Mouse (Mus musculus) midbrain, postnatal 0 days (tissue): Measurements from ENCODE around the gene Clic4. TPM values are rescaled to one million over a fixed set of nuclear protein-coding genes. Genes with fewer than 3 reads are reported as not detected.

Experiments used
- ATAC-seq: fragments of 200-750 bp; cut with Nextera tagmentation; 2 replicates; pipeline ENCODE4 v1.8.0; 2017; ENCODE audit warnings: moderate number of reproducible peaks, mild to moderate bottlenecking, moderate TSS enrichment, moderate library complexity; ENCODE audit not compliant: low FRiP score
- DNase-seq: peaks from one replicate; pipeline ENCODE4 v3.0.0-alpha.2; 2015; ENCODE audit warnings: low spot score
- H3K27ac ChIP-seq: fragments of 300-500 bp; sonication (generic); 2 replicates; pipeline ENCODE4 v1.5.1; 2014; ENCODE audit warnings: low read depth, mild to moderate bottlenecking, low read length, mixed read lengths
- H3K27me3 ChIP-seq: fragments of 300-500 bp; sonication (generic); 2 replicates; pipeline ENCODE4 v1.6.1; 2014; ENCODE audit warnings: low read length, control low read depth, mixed read lengths; ENCODE audit not compliant: insufficient read depth
- H3K36me3 ChIP-seq: fragments of 300-500 bp; sonication (generic); 2 replicates; pipeline ENCODE4 v1.6.1; 2014; ENCODE audit warnings: low read length, control low read depth, mixed read lengths; ENCODE audit not compliant: insufficient read depth
- H3K4me1 ChIP-seq: fragments of 300-500 bp; sonication (generic); 2 replicates; pipeline ENCODE4 v1.6.1; 2014; ENCODE audit warnings: mild to moderate bottlenecking, control low read depth, antibody characterized with exemption, low read length, mixed read lengths; ENCODE audit not compliant: insufficient read depth
- H3K4me2 ChIP-seq: fragments of 300-500 bp; sonication (generic); 2 replicates; pipeline ENCODE4 v1.6.1; 2014; ENCODE audit warnings: low read depth, mild to moderate bottlenecking, low read length, mixed read lengths; ENCODE audit not compliant: poor library complexity, severe bottlenecking
- H3K4me3 ChIP-seq: fragments of 300-500 bp; sonication (generic); 2 replicates; pipeline ENCODE4 v1.5.1; 2014; ENCODE audit warnings: low read depth, mild to moderate bottlenecking, low read length, moderate library complexity
- H3K9ac ChIP-seq: fragments of 300-500 bp; sonication (generic); replicated peaks from 2 replicates; pipeline ENCODE4 v1.6.1; 2014; ENCODE audit warnings: mild to moderate bottlenecking, low read length, moderate library complexity, mixed read lengths; ENCODE audit not compliant: poor library complexity, severe bottlenecking
- H3K9me3 ChIP-seq: fragments of 300-500 bp; sonication (generic); 2 replicates; pipeline ENCODE4 v1.6.1; 2016; ENCODE audit warnings: low read length, control low read depth
- CTCF ChIP-seq: IDR thresholded peaks from 2 replicates; pipeline ENCODE4 v1.5.1; 2016; ENCODE audit warnings: antibody characterized with exemption, mild to moderate bottlenecking
- WGBS: fragments of 180-500 bp; shearing (Covaris S2); extraction: QIAGEN DNeasy Blood & Tissue Kit; methylation state at CpG from one replicate; pipeline ENCODE4 v1.1.7; 2014; 5-methylcytosine and 5-hydroxymethylcytosine counted together
- polyA plus RNA-seq: library from polyadenylated mRNA; unstranded; fragments of >200 nt; fragmentation: Nextera tagmentation; extraction: Ambion mirVana; gene quantifications from 2 replicates; pipeline ENCODE4 v1.2.1, GENCODE M21; 2015
- total RNA-seq: library from RNA; depleted of rRNA; stranded (reverse); fragments of >200 nt; gene quantifications from 2 replicates; pipeline ENCODE4 v1.2.3, GENCODE M21; 2014; rRNA removed

The Clic4 gene
- total RNA-seq (47.4 and 55.5 TPM in 2 replicates), polyA plus RNA-seq (38.0 and 38.6 TPM in 2 replicates)

DNA sequence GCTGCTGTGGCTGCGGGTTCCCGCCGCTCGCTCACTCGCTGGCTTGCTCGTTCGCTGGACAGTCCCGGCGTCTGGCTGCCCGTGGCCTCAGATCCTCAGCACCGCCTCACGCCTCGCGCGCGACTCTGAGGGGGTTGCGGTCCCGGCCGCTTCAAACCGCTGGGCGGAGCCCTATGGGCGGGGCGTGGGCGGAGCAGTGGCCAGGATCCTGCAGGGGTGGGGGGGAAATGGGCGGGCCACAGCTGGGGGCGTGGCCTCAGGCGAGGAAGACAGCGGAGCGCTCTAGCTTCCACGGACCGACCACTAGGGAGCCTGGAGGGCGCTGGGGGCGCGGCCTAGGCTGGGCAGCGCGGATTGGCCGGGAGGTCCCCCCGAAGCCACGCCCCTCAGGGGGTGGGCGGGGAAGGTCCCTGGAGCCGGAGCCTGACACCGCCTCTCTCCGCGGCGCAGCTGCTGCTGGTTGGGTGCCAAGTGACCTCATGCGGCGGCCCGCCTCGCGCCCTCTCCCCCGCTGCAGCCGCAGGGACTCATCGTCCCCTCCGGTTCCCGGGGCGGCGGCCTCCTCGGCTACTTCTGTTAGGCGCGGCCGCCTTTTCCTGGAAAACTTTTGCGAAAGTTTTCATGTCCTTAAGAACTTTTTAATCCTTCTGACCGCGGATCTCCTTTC lies at the start of gene Clic4:
TSS of gene Clic4 (minus strand) at position 175 of the 667 bp plus-strand sequence.
- ATAC-seq (peak; percentile 98), DNase-seq (peak; percentile 97)
- peak within 1 kb of the TSS; percentile 60 for H3K27ac ChIP-seq
- H3K36me3 ChIP-seq, result no peaks in the 10 kb centered on the region; the same call in 1 of the 2 replicates
- WGBS, result under 1% methylated on average over 47 of the region's 64 CpGs
- peak; percentile 56 for TF ChIP-seq CTCF
- no peaks in the 10 kb centered on the region; the same call in 1 of the 2 replicates for H3K4me1 ChIP-seq
- peak within 1 kb of the TSS; percentile 90 for H3K4me3 ChIP-seq
- H3K9ac ChIP-seq, result peak within 1 kb of the TSS; percentile 70
- no peaks in the 10 kb centered on the region for H3K9me3 ChIP-seq
- H3K4me2 ChIP-seq, result peak within 1 kb of the TSS; percentile 82
- no peaks in the 10 kb centered on the region for H3K27me3 ChIP-seq

DNA sequence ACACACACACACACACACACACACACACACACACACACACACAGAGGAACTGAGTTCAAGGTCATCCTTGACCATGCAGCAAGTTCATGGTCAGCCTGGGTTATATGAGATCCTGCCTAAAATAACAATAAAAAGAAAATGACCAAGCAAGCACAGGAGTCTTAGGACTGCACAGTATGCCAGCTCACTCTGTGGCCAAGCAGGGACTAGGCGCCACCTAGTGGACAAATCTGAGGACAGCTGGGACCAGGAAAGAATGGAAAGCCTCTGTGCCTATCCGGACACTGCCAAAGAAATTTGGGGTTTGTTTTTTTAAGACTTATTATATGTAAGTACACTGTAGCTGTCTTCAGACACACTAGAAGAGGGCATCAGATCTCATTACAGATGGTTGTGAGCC lies 45.4 kb upstream of the Clic4 start:
- H3K9me3 ChIP-seq, result no peaks in the 10 kb centered on the region
- no peak overlapping the region for H3K9ac ChIP-seq
- no peak overlapping the region for H3K4me3 ChIP-seq
- no peak overlapping the region for H3K27ac ChIP-seq
- no peaks in the 10 kb centered on the region for H3K27me3 ChIP-seq
- peak; percentile 73; the same call in 1 of the 2 replicates for ATAC-seq
- TF ChIP-seq CTCF, result peak; percentile 97
- peak; percentile 86 for DNase-seq
- H3K36me3 ChIP-seq, result peaks cover 35% of the 10 kb centered on the region
- H3K4me2 ChIP-seq, result no peak overlapping the region
- WGBS, result 17% methylated on average over 2 of the region's 2 CpGs
- no peaks in the 10 kb centered on the region for H3K4me1 ChIP-seq

DNA sequence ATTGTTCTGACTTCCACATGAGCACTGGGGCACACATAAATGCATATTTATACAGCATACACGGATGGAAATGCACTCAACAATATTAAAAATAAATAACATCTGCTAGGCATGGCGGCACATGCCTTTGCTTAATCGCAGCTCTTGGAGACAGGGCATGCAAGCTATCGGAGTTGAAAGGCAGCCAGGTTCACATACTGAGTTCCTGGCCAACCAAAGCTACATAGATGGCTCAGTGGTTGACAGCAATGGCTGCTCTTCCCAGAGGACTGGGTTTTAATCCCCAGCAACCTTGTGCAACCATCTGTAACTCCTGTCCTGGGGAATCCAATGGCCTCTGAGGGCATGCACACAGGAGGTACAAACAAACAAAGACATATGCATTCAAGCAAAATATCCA lies 44.9 kb upstream of the Clic4 start:
- DNase-seq (no peak), ATAC-seq (no peak)
- H3K27ac ChIP-seq, result no peak overlapping the region
- no peaks in the 10 kb centered on the region for H3K9me3 ChIP-seq
- H3K4me2 ChIP-seq, result no peak overlapping the region
- H3K27me3 ChIP-seq, result no peaks in the 10 kb centered on the region
- peaks cover 30% of the 10 kb centered on the region for H3K36me3 ChIP-seq
- TF ChIP-seq CTCF, result no peak
- H3K4me1 ChIP-seq, result no peaks in the 10 kb centered on the region
- 81% methylated on average over 4 of the region's 4 CpGs for WGBS
- H3K9ac ChIP-seq, result no peak overlapping the region
- no peak overlapping the region for H3K4me3 ChIP-seq

DNA sequence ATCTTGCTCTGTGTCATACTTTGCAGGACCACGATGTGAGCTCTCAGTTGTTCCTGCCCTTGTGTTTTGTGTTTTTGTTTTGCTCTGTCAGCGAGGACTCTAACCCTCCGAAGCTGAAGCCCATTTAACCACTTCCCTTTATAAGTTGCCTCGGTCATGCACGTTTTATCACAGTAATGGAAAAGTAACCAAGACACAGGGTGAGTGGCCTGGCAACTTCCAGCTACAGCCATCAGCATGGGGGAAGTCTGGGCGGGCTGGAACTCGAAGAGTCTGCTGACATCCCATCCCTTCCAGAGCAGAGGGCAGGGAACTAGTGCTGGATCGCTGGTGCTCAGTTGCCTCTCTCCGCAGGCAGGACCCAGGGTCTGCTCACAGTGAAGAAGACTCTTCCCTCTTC lies 42.7 kb upstream of the Clic4 start:
- Histone ChIP-seq H3K4me3 (no peak overlapping the region), H3K27ac (no peak overlapping the region), H3K4me1 (no peaks in the 10 kb centered on the region), H3K9ac (no peak overlapping the region), H3K9me3 (no peaks in the 10 kb centered on the region), H3K36me3 (peaks cover 14% of the 10 kb centered on the region; the same call in 1 of the 2 replicates), H3K4me2 (no peak overlapping the region), H3K27me3 (no peaks in the 10 kb centered on the region)
- DNase-seq (no peak), ATAC-seq (no peak)
- WGBS, result 97% methylated on average over 9 of the region's 9 CpGs
- TF ChIP-seq CTCF, result no peak

DNA sequence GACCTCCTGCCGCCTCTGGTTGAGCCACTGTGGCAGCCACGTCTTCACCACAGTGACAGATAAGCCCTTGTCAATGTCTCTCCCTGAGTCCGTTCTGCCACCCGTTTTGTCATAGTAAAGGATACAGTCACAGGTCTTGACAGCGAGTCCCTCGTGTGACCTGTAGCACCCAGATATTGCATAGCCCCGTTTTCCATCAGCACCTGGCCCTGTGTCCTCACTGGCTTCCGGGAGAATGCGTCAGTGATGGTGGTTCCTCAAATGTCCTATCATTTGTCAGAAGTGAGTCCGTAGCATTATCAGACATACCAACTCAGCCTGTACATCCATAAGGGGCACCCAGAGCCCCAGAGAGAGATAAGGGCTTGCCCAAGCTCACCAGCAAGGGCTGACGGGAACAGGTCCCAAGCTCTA lies 41.8 kb upstream of the Clic4 start:
- Histone ChIP-seq H3K27ac (no peak overlapping the region), H3K4me3 (no peak overlapping the region), H3K36me3 (peaks cover 9% of the 10 kb centered on the region; the same call in 1 of the 2 replicates), H3K4me2 (no peak overlapping the region), H3K4me1 (no peaks in the 10 kb centered on the region), H3K9me3 (no peaks in the 10 kb centered on the region), H3K27me3 (no peaks in the 10 kb centered on the region), H3K9ac (no peak overlapping the region)
- TF ChIP-seq CTCF, result no peak
- no peak for DNase-seq
- no peak for ATAC-seq
- 83% methylated on average over 11 of the region's 11 CpGs for WGBS

DNA sequence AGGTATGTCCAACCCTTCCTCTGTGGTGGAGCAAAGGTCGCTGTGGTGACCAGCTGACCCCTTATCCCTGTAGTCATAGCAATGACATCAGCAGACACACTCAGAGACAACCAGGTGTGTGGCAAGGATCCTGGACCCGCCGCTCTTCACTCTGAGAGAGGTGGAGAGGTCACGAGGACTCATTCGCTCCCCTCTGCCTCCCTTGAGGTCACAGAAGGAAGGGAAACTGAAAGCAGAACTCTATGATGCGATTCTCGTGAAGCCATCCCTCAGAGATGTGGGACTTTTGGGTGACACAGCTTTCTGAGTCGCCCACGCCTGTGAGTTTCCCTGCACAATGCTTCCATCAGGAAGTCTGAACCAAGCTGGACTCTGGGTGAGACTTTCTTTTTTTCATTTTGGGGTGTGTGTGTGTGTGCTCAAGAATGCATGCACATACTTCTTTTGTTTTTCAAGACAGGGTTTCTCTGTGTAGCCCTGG lies 41.2 kb upstream of the Clic4 start:
- Histone ChIP-seq H3K9ac (no peak overlapping the region), H3K4me3 (no peak overlapping the region), H3K4me2 (no peak overlapping the region), H3K4me1 (no peaks in the 10 kb centered on the region), H3K36me3 (peaks cover 9% of the 10 kb centered on the region; the same call in 1 of the 2 replicates), H3K27me3 (no peaks in the 10 kb centered on the region), H3K27ac (no peak overlapping the region), H3K9me3 (no peaks in the 10 kb centered on the region)
- TF ChIP-seq CTCF, result no peak
- 87% methylated on average over 9 of the region's 9 CpGs for WGBS
- ATAC-seq (no peak), DNase-seq (no peak)
